Mouse (Mus musculus): Measurements from ENCODE around the gene Gigyf2.
A peak's percentile ranks its signal among the peaks of the same experiment; 100 is the strongest.

Gene Gigyf2

GRCm38 (mm10) chr1:87316672-87317071, 10.1 kb upstream of the Gigyf2 start:
- peak; percentile 74 for DNase-seq (ENCODE audit: low spot score)

DNA sequence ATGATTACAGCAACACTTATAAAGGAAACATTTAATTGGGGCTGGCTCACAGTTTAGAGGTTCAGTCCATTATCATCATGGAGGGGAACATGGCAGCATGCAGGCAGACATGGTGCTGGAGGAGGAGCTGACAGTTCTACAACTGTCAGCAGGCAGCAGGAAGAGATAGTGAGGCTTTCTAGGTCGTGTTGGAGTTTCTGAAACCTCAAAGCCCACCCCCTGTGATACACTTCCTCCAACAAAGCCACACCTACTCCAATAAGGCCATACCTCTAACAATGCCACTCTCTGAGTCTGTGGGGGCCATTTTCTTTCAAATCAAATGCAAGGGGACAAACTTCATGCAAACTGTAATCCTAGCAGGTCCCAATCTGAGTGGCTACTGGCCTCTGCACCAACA, 5.7 kb upstream of the Gigyf2 start:
- DNase-seq (ENCODE audit: low spot score), result no peak

DNA sequence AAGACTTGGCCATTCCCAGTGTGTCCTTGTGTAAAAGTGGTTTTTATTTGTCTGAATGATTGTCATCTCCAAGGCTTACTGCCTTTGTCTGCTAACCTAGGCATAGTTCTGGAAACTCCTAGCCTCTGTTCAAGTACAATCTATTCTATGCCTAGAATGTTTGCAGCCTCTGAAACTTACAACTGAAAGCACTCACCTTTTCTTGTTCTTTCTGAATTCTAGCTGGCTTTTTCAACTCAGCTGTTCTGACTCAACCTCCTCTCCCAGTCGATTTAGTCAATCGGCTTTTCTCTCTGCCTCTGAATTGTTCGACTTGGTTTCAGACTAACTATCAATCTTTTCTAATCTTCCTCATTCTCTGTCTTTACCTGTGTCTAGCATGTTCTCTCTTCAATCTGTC, 4.0 kb upstream of the Gigyf2 start:
- no peak for DNase-seq (ENCODE audit: low spot score)

GRCm38 (mm10) chr1:87324649-87325048, 2.1 kb upstream of the Gigyf2 start:
- no peak for DNase-seq (ENCODE audit: low spot score)

DNA sequence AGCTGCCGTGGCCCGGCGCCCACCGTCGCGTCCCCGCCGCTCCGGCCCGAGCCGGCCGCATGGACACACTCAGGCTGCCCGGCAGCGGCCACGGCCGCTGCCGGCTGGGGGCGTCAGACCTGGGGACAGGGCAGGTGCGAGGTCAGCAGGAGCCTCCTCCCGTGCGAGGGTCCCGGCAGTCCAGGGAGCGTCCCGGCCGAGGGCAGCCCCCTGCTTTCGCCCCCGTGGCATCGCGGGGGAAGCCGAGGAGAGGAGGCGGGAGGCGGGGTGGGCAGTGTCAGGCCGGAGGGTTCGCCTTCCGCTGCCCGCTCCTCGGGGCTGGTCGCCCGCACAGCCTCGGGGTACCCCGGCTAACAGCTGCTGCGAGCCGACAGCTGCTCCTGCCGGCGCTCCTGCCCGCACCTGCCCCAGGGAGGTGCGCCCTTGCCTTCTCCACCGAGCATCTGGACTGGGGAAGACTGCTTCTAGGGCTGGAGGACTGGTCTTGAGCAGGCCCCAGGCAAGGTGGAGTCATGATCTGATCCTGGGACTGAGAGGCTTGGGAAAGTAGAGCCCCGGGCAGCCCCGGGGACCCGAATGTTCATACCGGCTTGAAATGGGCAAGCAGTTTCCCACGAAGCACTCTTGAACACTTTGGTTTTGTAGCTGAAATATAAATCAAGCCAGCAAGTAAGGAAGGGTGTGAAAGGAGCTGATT, 515 bp downstream of the Gigyf2 start:
- peak; percentile 77 for DNase-seq (ENCODE audit: low spot score)

DNA sequence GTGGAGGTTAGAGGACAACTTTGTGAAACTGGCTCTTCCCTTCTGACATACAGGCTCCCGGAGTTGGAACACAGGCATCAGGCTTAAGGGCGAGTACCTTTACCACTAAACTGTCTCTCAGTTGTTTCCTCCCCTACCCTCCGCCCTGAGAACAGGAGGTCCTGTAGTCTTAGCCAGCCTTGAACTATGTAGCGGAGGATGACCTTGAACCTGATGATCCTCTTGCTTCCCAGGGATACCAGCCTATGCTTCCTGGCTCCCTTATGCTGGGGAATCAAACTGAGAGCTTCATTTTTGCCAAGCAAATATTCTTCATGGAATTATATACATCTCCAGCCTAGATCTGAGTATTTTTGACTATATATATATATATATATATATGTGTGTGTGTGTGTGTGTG, 5.0 kb downstream of the Gigyf2 start:
- no peak for DNase-seq (ENCODE audit: low spot score)

- DNase-seq (ENCODE audit: low spot score), result no peak
Measured at GRCm38 (mm10) chr1:87350576-87350975, 23.8 kb downstream of the Gigyf2 start.

- DNase-seq (ENCODE audit: low spot score), result no peak
Measured at GRCm38 (mm10) chr1:87360276-87360675, 33.5 kb downstream of the Gigyf2 start.

DNA sequence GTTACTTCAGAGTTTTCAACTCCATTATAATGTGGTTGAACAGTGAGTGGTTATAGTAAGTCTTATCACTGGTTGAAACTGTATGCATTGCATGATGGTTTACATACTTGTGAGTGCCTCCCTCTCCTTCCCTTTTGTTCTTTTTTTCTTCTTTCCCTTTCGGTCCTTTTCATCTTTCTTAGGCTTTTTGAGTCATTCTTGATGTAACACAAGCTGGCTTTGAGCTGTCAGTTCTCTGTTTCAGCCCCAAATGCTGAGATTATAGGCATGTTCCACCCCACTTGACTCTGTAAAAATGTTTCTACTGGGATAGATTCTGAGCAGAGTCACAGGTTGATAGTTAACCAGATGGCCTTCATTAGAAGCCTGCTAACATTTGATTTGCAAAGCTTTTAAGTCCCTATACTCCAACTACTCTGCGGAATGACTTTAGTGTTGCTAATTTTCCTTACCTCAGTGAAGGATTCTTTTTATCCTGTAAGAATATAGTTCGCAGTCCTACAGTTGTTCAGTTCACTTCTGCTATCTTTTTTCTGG, 51.3 kb downstream of the Gigyf2 start:
- no peak for DNase-seq (ENCODE audit: low spot score)

DNA sequence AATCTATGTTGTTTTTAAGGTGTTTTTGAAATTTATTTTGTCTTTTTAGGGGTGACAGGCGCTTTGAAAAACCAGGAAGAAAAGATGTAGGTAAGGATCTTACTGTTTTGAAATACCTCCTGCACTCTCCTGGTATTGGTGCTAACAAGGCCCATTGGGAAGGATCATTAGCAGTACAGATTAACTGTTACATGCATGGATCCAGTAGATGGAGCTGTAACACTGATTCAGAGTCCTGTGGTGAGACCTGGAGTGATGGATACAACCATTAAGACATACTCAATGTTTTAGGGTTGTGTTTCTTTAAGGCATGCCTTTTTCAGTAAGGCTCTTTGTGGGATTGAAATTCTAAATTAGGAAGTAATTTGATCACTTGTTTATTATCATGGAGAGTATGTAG, 53.1 kb downstream of the Gigyf2 start:
- DNase-seq (ENCODE audit: low spot score), result no peak

DNA sequence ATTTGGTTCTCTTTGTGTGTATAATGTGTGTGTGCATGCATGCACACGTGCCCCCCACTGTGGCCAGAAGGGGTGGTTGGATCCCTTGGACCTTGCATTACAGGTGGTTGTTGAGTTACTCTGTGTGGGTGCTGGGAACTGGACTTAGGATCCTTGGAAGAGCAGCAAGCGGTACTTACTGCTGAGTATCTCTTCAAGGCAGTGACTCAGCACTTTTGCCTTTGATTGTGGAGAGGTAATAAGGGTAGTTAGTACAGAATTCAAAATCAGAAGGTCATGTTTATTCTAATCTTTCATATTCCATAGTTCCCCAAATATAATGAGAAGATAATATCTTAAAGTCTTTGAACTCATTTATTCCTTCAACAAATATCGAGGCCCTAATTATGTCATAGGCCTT, 54.4 kb downstream of the Gigyf2 start:
- no peak for DNase-seq (ENCODE audit: low spot score)

DNA sequence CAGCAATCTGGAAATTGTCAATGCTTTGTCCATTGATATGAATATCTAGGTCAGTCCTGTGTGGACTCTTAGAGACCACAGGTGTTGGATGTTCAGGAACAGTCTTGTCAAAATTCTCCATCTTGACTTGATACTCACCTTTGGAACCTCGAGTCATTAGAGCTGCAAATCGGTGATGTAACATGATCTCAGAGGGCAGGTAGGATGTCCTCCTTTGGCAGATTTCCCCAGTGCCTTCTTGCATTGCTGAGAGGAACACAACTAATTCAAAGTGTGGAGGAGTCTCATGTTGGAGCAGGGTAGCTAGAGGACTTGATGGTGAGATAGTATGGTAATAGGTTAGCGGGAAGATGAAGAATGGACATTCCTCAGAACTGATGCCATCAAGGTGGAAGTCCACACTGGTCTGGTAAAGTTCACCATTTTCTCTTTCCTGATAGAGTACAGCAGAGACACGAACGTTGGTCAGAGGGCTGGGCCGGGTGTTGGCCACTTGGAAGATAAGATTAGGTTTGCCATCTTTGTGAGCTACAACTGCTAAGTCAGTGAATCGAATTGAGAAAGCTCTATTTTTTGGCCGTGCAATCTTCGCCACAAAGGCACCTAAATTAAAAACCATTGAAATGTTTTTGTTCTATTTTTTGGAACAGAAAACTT, 59.8 kb downstream of the Gigyf2 start:
- DNase-seq (ENCODE audit: low spot score), result no peak

DNA sequence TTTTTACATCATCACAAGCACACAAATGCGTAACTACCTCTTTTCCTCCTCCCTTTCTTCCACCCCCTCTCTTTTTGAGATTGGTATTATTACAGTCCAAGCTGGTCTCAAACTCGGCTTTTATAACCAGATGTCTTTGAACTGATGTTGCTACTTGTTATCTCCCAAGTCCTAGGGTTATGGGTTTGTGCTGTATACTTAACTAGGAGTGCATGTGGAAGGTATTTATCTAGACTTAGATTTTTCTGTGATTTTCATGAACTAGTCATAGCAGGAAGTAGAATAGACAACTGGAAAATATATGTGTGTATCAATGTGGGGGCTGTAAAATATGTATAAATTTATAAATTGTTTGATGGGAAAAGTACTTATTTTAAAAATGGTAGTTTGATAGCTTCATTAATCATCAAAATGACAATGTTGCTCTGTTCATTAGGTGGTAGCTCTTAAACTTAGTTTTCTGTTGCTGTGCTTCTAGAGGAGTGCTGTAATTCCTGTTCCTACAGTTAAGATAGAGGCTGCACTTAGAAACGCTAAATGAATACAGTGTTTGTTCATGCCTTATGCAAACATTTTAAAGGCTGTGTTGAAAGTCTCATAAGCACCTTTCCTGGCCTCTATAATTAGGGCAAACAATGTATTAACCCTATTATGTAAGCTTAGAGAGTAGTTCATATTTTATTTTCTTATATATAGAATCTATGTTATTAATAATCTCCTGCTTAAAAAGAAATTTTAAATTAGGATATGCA, 66.8 kb downstream of the Gigyf2 start:
- no peak for DNase-seq (ENCODE audit: low spot score)

DNA sequence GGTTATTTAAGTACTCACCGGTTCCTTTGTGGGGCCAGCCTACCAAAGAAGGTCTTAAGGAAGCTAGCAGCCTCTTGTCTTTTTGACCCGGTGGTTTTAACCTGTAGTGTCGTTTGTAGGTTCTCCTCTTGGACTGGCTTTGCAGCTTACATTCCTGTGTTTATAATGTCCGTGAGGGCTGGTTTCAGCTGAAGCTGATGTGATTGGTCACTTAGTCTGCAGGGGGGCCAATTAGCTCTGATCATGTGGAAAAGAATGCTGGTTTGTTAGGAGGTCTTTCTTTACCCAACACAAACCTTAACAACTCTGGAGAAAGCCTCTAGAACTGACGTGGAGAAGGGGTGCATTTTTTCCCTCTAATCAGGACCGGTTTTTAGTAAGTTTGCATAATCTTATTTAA, 67.8 kb downstream of the Gigyf2 start, which contains the start of gene Kcnj13:
TSS of gene Kcnj13 (minus strand) at position 136 of the 400 bp plus-strand sequence.
- no peak for DNase-seq (ENCODE audit: low spot score)

DNA sequence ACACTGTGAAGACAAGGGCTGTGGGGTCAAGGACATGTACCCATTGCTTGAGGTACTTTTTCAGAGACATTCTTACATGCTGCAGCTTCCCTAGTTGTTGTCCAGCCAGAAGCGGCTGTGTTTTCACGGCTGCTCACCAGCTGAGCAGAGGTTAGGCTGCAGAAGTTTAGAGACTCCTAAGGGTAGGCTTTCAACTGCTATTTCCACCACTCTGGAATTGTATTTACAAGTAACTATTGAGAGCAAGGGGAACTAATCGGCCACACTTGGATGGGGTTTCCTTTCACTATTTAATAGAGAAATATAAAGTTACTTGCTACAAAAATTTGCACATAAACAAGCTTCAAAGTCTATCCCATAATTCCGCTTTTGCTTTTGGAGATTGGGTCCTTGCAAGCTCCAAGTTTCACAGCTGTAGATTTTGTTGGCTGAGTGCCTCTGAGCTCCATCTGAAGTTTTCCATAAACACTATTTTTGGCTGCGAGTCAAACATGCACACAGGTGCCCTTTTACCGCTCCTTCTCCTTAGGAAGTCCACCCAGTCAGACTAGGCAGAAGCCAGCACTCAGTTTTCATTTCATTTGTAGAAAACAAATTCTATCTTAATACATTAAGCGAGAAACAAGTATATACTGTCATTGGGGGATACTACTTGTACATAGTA, 70.3 kb downstream of the Gigyf2 start:
- no peak for DNase-seq (ENCODE audit: low spot score)

DNA sequence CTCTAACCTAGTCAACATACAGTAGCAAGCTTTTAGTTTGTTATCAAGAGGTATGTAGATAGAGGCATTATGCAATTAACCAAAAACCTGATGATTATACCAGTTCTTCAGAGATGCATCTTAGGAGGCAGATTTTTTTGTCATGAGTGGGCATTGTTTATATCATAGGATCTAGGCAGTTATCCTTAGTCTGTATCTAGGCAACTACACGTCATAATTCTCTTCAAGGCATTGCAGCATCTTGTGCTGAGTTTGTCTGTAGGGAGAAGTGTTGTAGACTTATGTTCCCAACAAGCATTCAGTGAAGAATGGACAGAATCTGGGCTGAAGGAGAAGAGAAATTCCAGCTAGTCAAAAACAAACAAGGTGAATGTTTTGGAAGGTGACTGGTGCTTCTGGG, 77.9 kb downstream of the Gigyf2 start:
- DNase-seq (ENCODE audit: low spot score), result no peak

- DNase-seq (ENCODE audit: low spot score), result no peak
Measured at GRCm38 (mm10) chr1:87406012-87406411, 79.2 kb downstream of the Gigyf2 start.

DNA sequence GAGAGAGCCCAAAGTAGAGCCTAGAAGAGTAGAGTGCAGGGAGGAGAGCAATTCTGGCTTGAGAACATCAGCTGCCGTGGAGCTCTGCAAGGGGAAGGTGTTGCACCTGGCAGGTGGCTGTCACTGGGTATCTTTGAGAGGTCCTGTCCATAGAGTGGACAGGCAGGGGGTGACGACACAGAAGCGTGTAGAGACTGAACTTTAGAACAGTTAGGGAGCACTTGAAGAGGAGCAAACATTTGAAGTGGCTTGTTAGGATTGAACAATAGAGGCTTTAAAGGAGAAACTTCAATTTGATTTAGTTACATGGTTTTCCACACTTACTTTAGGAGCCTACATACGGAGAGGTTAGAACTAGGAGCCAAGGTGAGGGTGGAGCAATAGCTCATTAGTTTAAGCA, 82.6 kb downstream of the Gigyf2 start:
- no peak for DNase-seq (ENCODE audit: low spot score)

- DNase-seq (ENCODE audit: low spot score), result no peak
Measured at GRCm38 (mm10) chr1:87418733-87419132, 91.9 kb downstream of the Gigyf2 start.

GRCm38 (mm10) chr1:87435125-87435524, 108.3 kb downstream of the Gigyf2 start:
- DNase-seq (ENCODE audit: low spot score), result no peak

DNA sequence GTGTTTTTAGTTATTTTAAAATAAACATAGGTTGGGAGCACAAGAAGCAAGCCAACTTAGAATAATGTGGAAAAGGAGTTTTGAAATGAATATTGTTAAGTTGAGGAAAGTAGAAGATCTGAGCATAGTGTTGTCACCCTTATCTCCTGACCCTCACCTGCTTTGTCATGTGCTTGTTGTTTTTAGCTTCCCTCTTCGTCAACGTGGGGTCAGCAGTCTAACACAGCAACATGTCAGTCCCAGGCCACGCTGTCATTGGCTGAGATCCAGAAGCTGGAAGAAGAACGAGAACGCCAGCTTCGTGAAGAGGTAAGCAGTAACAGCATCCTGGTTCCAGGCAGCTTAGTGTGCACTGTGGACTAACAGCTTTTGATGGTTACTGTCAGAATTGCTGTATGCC, 109.8 kb downstream of the Gigyf2 start:
- DNase-seq (ENCODE audit: low spot score), result no peak

Data from testis, postnatal 10 days (tissue).